Mouse (Mus musculus) neural tube, embryonic 10.5 days (tissue): ENCODE results near the gene Fstl3.

ENCODE experiments used
- DNase-seq: peaks from one replicate; pipeline ENCODE4 v3.0.0-alpha.2; 2017; ENCODE audit warnings: low spot score; ENCODE audit errors: extremely low spot score

The Fstl3 gene

GRCm38 (mm10) chr10:79808728-79809127 is 31.7 kb downstream of the Fstl3 start:
- no peak for DNase-seq

- peak; percentile 92 for DNase-seq
These were observed 34.9 kb downstream of the Fstl3 start for GRCm38 (mm10) chr10:79811736-79812637.

DNA sequence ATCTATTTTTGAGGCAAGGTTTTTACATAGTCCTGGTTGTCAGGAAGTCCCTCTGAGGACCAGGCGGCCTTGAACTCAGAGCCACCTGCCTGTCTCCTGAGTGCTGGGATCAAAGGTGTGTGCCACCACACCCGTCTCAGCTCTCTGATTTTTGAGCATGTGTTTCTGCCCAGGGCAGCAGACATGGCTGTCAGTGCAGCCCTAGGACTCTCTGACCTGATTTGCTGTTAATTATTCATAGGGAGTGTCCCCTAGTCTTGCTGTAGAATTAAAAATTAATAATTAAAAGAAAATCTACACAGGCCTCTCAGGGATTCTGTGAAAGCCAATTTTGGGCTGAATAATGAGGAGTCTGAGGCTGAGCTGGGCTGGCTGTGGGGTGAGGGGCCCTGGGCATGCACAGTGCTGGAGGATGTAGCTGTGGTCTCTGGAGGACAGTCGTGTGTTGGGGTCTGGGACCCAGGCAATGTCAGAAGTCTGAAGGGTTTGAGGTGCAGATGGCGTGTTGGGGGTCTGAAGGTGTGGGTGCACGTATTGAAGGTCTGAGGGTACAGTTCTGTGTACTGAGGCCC is 37.3 kb downstream of the Fstl3 start:
- no peak for DNase-seq

DNA sequence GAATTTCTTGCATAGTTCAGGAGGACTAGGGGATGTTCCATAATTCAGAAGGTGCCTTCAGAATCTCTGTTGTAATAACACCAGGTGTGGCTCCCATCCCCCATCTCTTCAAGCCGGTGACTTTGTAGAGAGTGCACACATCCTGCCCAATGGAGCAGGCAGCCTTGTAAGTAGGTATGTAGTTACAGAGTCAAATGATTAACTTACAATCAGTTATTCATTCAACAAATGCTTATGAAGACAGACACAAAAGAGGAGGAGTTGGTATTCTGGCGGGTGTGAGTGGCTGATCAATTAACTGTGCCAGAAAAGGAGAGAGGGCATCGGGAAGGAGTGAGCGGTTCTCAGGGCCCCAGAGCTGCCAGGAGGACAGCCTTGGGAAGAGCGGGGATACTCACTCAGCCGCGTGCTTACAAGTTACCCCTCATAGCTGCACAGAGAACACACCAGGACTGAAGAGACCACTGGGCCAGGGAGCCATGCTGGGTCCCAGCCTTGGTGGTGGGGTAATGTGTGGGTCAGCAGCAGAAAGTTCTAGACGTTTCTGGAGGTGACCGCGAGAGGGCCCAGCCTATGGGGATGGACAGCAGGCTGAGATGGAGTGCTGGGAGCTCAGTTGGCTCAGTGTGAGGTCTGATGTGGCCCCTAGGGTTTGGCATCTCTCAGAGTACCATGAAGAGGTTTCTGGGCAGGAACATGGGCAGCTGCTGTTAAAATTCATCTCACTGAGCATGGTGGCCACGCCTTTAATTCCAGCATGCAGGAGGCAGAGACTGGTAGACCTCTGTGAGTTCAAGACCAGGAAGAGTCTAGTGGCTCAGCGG is 38.8 kb downstream of the Fstl3 start:
- DNase-seq = no peak

GRCm38 (mm10) chr10:79817111-79817510 is 40.0 kb downstream of the Fstl3 start:
- DNase-seq = no peak

DNA sequence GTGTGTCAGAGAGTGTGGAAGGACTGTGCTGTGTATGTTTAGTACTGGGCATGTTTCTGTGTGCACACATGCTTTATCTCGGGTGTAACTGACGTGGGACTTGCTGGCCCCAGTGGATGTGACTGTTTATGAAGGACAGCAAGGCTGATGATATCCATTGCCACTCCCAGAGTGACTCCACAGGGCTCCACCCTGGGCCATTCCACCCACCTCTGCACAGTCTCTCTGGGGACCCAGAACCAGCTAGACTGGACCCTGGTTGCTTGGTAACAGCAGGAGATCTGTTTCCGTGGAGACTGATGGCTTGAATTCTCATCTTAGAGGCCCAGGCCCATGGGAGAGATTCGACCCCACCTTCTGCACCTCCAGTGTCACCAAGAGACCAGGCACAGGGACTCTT is 41.2 kb downstream of the Fstl3 start:
- DNase-seq = no peak

DNA sequence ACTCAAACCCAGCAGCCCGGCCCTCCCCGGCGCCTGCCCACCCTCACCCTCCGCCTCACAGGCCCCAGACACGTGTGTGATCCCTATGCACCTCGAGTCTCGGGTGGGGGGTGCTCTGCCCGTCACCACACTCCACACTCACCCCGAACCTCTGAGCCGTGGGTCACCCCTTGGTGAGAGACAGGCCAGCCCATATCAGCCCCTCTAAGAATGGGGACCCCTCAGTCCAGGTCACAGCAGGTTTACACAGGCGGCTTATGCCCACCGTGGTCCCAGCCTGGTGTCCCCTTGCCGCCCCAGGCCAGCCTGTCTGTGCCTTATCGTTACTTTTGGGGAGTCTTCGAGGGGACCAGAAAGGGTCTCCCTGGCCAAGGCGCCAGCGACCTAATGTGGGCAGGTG is 42.5 kb downstream of the Fstl3 start:
- DNase-seq = no peak

DNA sequence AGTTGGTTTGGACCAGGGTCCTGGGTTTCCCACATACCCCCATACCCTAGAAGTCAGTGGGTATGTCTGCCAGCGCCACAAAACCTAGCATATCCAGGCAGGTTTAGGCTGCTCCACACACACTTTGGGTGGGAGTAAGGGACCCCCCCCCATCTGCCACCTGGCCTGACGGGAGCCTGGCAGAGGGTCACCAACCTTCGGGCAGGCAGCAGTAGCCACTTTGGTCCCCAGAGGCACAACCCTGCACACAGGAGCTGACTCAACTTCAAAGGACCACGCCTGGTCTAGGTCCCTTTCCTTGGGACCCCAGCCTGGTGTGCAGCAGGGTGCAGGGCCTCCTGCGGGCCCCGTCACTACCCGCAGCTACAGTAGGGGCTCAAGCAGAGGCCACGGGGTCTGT is 43.2 kb downstream of the Fstl3 start:
- no peak for DNase-seq

GRCm38 (mm10) chr10:79820782-79821181 is 43.7 kb downstream of the Fstl3 start, which contains the start of gene Misp:
Gene Misp (plus strand): TSS chr10:79820989.
- no peak for DNase-seq

- no peak for DNase-seq
These were observed 44.7 kb downstream of the Fstl3 start for GRCm38 (mm10) chr10:79821731-79822130.

DNA sequence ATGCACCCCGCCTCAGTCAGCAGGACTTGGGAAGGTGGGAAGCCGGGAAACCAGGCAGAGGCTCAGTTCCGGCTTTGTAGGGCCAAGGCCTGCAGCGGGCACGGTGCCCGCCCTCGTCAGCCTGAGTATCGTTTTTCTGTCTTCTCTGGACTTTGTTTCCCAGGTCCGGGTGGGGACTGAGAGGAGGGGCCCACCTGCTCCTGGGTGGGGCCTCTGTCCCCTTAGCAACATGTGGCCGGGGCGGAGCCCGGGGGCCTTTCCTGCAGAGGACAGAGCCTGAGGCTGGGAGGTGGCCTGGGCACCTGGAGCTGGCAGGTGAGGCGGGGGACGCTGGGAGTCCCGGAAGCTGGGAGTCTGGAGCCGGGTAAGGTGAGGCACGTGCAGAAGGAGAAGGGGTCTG is 45.3 kb downstream of the Fstl3 start:
- DNase-seq = no peak

DNA sequence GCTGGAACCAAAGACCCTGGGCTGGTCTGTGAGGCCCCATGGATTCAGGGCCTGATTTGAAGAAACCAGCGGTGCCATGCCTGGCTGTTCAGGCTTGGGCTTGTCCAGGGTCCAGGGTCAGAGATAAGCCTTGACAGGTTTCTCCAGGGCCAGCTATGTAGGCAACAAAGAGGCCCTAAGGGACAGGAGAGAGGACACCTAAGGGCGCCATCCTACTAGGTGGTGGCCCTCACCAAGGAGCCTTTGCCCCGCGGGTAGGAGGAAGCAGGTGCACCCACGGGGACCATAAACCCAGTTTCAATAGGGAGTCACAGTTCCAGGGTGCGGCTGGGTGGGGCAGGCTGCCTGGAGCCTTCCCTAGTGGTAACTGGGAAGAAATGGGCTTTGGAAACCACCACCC is 45.9 kb downstream of the Fstl3 start:
- DNase-seq = no peak

GRCm38 (mm10) chr10:79824413-79824812 is 47.3 kb downstream of the Fstl3 start:
- DNase-seq = no peak

DNA sequence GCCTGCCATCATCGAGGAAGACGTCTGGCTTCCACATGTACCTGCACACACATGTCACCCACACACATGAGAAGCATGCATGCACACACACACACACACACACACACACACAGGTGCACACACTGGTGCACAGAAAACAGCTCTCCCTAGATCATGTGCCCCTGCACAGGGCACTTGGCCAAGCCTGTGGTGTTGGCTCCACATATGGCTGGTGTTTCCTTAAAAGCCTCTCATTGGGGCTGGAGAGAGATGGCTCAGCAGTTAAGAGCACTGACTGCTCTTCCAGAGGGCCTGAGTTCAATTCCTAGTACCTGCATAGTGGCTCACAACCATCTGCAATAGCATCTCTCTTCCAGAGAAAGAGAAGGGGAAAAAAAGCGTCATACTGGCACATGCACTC is 54.5 kb downstream of the Fstl3 start:
- DNase-seq = no peak
